Mouse (Mus musculus) forebrain, embryonic 11.5 days (tissue): ENCODE measurements around the gene Lrrc74a. TPM values are rescaled to one million over a fixed set of nuclear protein-coding genes. Genes with fewer than 3 reads are reported as not detected.

Experiments
- ATAC-seq: fragments of 200-750 bp; cut with Nextera tagmentation; replicated peaks from 2 replicates; pipeline ENCODE4 v1.8.0; 2017; ENCODE audit warnings: moderate TSS enrichment; ENCODE audit not compliant: low FRiP score
- DNase-seq: peaks from one replicate; pipeline ENCODE4 v3.0.0-alpha.2; 2017; ENCODE audit warnings: low spot score
- H3K27ac ChIP-seq: fragments of 300-500 bp; sonication (generic); 2 replicates; pipeline ENCODE4 v1.5.1; 2014; ENCODE audit warnings: low read depth, low read length
- H3K27me3 ChIP-seq: fragments of 300-500 bp; sonication (generic); 2 replicates; pipeline ENCODE4 v1.6.1; 2014; ENCODE audit warnings: mild to moderate bottlenecking, low read length, mixed read lengths; ENCODE audit not compliant: control insufficient read depth, insufficient read depth
- H3K36me3 ChIP-seq: fragments of 300-500 bp; sonication (generic); 2 replicates; pipeline ENCODE4 v1.6.1; 2014; ENCODE audit warnings: mild to moderate bottlenecking, low read length, moderate library complexity, mixed read lengths; ENCODE audit not compliant: control insufficient read depth, insufficient read depth
- H3K4me1 ChIP-seq: fragments of 300-500 bp; sonication (generic); replicated peaks from 2 replicates; pipeline ENCODE4 v1.6.1; 2014; ENCODE audit warnings: low read length, mixed read lengths; ENCODE audit not compliant: control insufficient read depth, insufficient read depth
- H3K4me2 ChIP-seq: fragments of 300-500 bp; sonication (generic); 2 replicates; pipeline ENCODE4 v1.6.1; 2014; ENCODE audit warnings: low read depth, mild to moderate bottlenecking, low read length, moderate library complexity, mixed read lengths; ENCODE audit not compliant: severe bottlenecking
- H3K4me3 ChIP-seq: fragments of 300-500 bp; sonication (generic); 2 replicates; pipeline ENCODE4 v1.5.1; 2014; ENCODE audit warnings: low read depth, low read length
- H3K9ac ChIP-seq: fragments of 300-500 bp; sonication (generic); 2 replicates; pipeline ENCODE4 v1.6.1; 2014; ENCODE audit warnings: low read length
- H3K9me3 ChIP-seq: fragments of 300-500 bp; sonication (generic); 2 replicates; pipeline ENCODE4 v1.6.1; 2016; ENCODE audit warnings: low read length, mixed read lengths; ENCODE audit not compliant: control insufficient read depth
- WGBS: fragments of 180-500 bp; shearing (Covaris S2); extraction: QIAGEN DNeasy Blood & Tissue Kit; methylation state at CpG from one replicate; pipeline ENCODE4 v1.1.7; 2014; 5-methylcytosine and 5-hydroxymethylcytosine counted together
- polyA plus RNA-seq: library from polyadenylated mRNA; unstranded; fragments of >200 nt; fragmentation: Nextera tagmentation; extraction: Ambion mirVana; gene quantifications from 2 replicates; pipeline ENCODE4 v1.2.1, GENCODE M21; 2014

Lrrc74a gene
- polyA plus RNA-seq, 1 experiment from 2014 or later = not detected

DNA sequence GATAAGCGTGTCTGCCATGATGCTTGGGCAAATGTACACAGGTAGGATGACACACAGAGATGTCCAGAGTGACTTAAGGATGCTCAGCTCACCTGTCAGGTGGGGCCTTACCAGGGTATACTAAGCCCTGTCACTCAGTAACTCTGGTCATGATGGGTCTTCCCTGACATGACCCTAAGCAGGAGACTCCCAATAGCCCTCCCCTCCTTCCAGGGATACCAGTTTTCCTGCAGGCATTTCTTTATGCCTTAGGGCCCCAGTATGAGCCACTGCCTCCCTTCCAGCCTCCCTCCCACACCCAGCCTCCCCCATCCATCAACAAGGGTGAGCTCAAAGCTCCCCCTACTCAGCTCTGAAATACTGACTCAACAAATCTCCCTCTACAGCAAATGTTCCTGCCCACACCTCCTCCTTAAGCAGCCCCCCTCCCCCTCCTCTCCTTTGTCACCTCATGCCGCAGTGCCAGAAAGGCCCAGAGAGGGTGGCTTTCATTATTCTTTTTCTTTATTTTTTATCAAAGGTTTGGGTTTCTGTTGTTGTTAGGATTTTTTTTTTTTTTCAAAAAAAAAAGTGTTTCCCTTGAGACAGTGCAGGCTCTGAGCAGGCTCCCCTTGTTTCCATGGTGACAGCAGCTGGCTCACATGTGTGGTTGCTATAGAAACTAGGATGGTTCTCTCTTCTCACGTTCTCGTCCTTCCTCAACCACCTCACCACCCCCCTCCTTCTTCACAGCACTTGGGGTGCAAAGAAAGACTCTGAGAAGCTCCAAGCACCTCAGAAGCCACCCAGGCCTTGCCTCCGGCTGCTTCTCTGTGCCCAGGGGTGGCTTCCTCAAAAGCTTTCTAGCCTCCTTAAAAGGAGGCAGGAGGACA lies 73.0 kb downstream of the Lrrc74a start:
- Histone ChIP-seq H3K9me3 (no peaks in the 10 kb centered on the region), H3K27ac (peak overlapping the region; percentile 95), H3K36me3 (no peaks in the 10 kb centered on the region), H3K4me2 (peak overlapping the region; percentile 46), H3K4me3 (peak overlapping the region; percentile 10; the same call in 1 of the 2 replicates), H3K27me3 (no peaks in the 10 kb centered on the region), H3K4me1 (peaks cover 57% of the 10 kb centered on the region), H3K9ac (peak overlapping the region; percentile 47)
- ATAC-seq = peak; percentile 76
- peak; percentile 78 for DNase-seq
- 11% methylated on average over 5 of the region's 5 CpGs for WGBS

GRCm38 (mm10) chr12:86807795-86808128 lies 73.6 kb downstream of the Lrrc74a start:
- Histone ChIP-seq H3K9me3 (no peaks in the 10 kb centered on the region), H3K36me3 (no peaks in the 10 kb centered on the region), H3K4me3 (no peak overlapping the region), H3K9ac (peak overlapping the region; percentile 32; the same call in 1 of the 2 replicates), H3K4me2 (peak overlapping the region; percentile 3; the same call in 1 of the 2 replicates), H3K27ac (peak overlapping the region; percentile 95), H3K27me3 (no peaks in the 10 kb centered on the region), H3K4me1 (peaks cover 51% of the 10 kb centered on the region)
- 29% methylated on average over 4 of the region's 4 CpGs for WGBS
- 0 out of 2 replicates have a peak, but pooled peaks have one; percentile 2 for ATAC-seq
- no peak for DNase-seq

GRCm38 (mm10) chr12:86808856-86809255 lies 74.7 kb downstream of the Lrrc74a start:
- H3K9ac ChIP-seq = no peak overlapping the region
- WGBS = 79% methylated on average over 4 of the region's 4 CpGs
- peaks cover 47% of the 10 kb centered on the region for H3K4me1 ChIP-seq
- H3K36me3 ChIP-seq = no peaks in the 10 kb centered on the region
- H3K4me2 ChIP-seq = no peak overlapping the region
- H3K9me3 ChIP-seq = no peaks in the 10 kb centered on the region
- ATAC-seq (no peak), DNase-seq (no peak)
- H3K4me3 ChIP-seq = no peak overlapping the region
- no peak overlapping the region; the same call in 1 of the 2 replicates for H3K27ac ChIP-seq
- no peaks in the 10 kb centered on the region for H3K27me3 ChIP-seq

DNA sequence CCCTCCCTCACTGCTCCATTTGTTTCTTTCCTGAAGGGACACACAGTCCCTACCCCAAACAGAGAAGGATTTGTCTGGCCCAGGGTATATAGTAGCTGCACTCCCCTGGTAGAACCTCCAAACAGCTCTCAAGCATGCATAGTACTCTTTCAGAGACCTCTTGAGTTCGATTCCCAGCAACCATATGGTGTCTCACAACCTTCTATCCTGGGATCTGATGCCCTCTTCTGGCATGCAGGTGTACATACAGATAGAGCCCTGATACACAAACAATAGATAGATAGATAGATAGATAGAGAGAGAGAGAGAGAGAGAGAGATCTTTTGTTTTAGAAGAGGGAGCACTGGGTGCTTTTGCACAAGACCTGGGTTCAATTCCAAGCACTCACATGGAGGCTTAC lies 75.9 kb downstream of the Lrrc74a start:
- Histone ChIP-seq H3K36me3 (no peaks in the 10 kb centered on the region), H3K27ac (no peak overlapping the region), H3K4me3 (no peak overlapping the region), H3K4me1 (peaks cover 42% of the 10 kb centered on the region), H3K9ac (no peak overlapping the region), H3K9me3 (no peaks in the 10 kb centered on the region), H3K27me3 (no peaks in the 10 kb centered on the region), H3K4me2 (no peak overlapping the region)
- ATAC-seq = no peak
- DNase-seq = no peak
- 96% methylated on average over 1 of the region's 1 CpGs for whole genome bisulfite sequencing

GRCm38 (mm10) chr12:86810725-86811444 lies 76.7 kb downstream of the Lrrc74a start:
- Histone ChIP-seq H3K4me3 (no peak overlapping the region), H3K4me2 (no peak overlapping the region), H3K27me3 (no peaks in the 10 kb centered on the region), H3K36me3 (no peaks in the 10 kb centered on the region), H3K27ac (peak overlapping the region; percentile 37; the same call in 1 of the 2 replicates), H3K4me1 (peaks cover 45% of the 10 kb centered on the region), H3K9me3 (no peaks in the 10 kb centered on the region), H3K9ac (no peak overlapping the region; the same call in 1 of the 2 replicates)
- DNase-seq (no peak), ATAC-seq (no peak)
- WGBS = 76% methylated on average over 11 of the region's 11 CpGs

DNA sequence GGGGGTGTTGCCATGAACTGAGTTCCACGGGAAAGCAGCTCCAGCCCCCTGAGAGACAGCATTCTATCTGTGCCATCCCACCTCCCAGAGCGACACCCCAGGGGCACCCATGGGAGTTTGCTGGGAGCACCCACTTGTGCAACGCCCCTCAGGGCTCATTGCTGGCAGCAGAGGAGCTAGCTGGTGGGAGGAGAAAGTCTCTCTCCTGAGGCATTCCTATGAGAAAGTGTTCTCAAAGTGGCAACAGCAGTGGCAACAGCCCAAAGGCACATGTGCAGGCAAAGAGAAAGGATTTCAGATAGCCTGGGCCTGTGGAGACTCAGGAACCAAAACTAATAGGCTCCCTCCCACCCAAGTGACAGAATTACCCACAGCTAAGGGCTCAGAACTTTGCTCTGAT lies 78.6 kb downstream of the Lrrc74a start:
- H3K4me1 ChIP-seq = peaks cover 48% of the 10 kb centered on the region
- no peak overlapping the region for H3K4me3 ChIP-seq
- H3K27me3 ChIP-seq = no peaks in the 10 kb centered on the region
- DNase-seq (no peak), ATAC-seq (no peak)
- WGBS = 87% methylated on average over 3 of the region's 3 CpGs
- no peak overlapping the region for H3K4me2 ChIP-seq
- no peaks in the 10 kb centered on the region for H3K36me3 ChIP-seq
- no peaks in the 10 kb centered on the region for H3K9me3 ChIP-seq
- H3K9ac ChIP-seq = no peak overlapping the region
- no peak overlapping the region for H3K27ac ChIP-seq

Other genes with a start within 250 kb of the Lrrc74a start
- 23.5 and 25.5 TPM in 2 replicates for gene Vash1, start 55.7 kb upstream of the Lrrc74a start, polyA plus RNA-seq
- gene Angel1, start 7.9 kb upstream of the Lrrc74a start, polyA plus RNA-seq = 14.9 and 15.7 TPM in 2 replicates
- gene Irf2bpl, start 150.4 kb downstream of the Lrrc74a start, polyA plus RNA-seq = 40.3 and 42.7 TPM in 2 replicates
- gene Cipc, start 212.7 kb downstream of the Lrrc74a start, polyA plus RNA-seq = 46.5 and 48.7 TPM in 2 replicates